Mouse (Mus musculus) bone marrow, adult 2 months (tissue): Measurements from ENCODE around the gene Crocc2.

Experiments
- CTCF ChIP-seq: fragments of 200-500 bp; IDR thresholded peaks from 2 replicates; pipeline ENCODE4 v1.5.1; 2011; ENCODE audit warnings: low read length, control low read depth; ENCODE audit not compliant: control insufficient read depth, insufficient read depth
- POLR2A ChIP-seq: fragments of 200-500 bp; IDR thresholded peaks from 2 replicates; pipeline ENCODE4 v1.6.1; 2011; ENCODE audit warnings: low read depth, mild to moderate bottlenecking, control low read depth, low read length, borderline replicate concordance; ENCODE audit not compliant: control insufficient read depth

- TF ChIP-seq CTCF (no peak), POLR2A (no peak)
Observed at GRCm38 (mm10) chr1:93118816-93119215, 49.7 kb upstream of the Crocc2 start.
